Mouse (Mus musculus): Measurements from ENCODE around the gene Spsb1.

GRCm38 (mm10) chr4:149908923-149909322 is 45.9 kb downstream of the Spsb1 start:
- no peak for TF ChIP-seq MAX (IDR thresholded peaks at IDR 0.05; ENCODE audit: low read length)
- no peak for TF ChIP-seq POLR2A (IDR thresholded peaks at IDR 0.05; ENCODE audit: low read depth, low read length)
- no peak for TF ChIP-seq CTCF (conservative IDR thresholded peaks at IDR 0.05 in 1 of 2, IDR thresholded peaks at IDR 0.05 in 1 of 2; ENCODE audit: low read depth in 2 of 2, low read length in 2 of 2)
- TF ChIP-seq POLR2AphosphoS2 (IDR thresholded peaks at IDR 0.05; ENCODE audit: low read depth, low read length): no peak
- no peak for TF ChIP-seq ELF1 (IDR thresholded peaks at IDR 0.05; ENCODE audit: low read depth, low read length)
- TF ChIP-seq RCOR1 (conservative IDR thresholded peaks at IDR 0.05; ENCODE audit: low read depth, low read length): no peak
- no peak for TF ChIP-seq ETS1 (conservative IDR thresholded peaks at IDR 0.05; ENCODE audit: low read depth, low read length)
- TF ChIP-seq RAD21 (IDR thresholded peaks at IDR 0.05; ENCODE audit: low read depth, low read length): no peak
- TF ChIP-seq MXI1 (IDR thresholded peaks at IDR 0.05; ENCODE audit: low read depth, low read length): no peak
- no peak for TF ChIP-seq ZC3H11A (IDR thresholded peaks at IDR 0.05; ENCODE audit: low read depth, low read length)
- TF ChIP-seq GABPA (IDR thresholded peaks at IDR 0.05; ENCODE audit: insufficient replicate concordance, low read depth, low read length): no peak
